13 mouse cellular contexts compared by ENCODE assay signal in genomic region chr12:100294457-100294856, GRCm38 (mm10).
DNase-seq lines count a peak whose midpoint lies in the region; ATAC-seq and TF ChIP-seq lines count a peak whose summit lies in the region.
"Had no signal": no experiment of that assay in that cellular context is flagged by ENCODE, and none has a peak within 500 bp of the region (broad histone marks: within the 10 kb centered on the region; RNA-seq: fewer than 3 reads in every experiment).

No protein-coding gene starts in this region.

- TF ChIP-seq POLR2A in cerebellum, adult 2 months (IDR thresholded peaks at IDR 0.05; ENCODE audit: borderline replicate concordance, insufficient read depth, low read length) = no peak
- TF ChIP-seq POLR2A in testis, adult 2 months (IDR thresholded peaks at IDR 0.05; ENCODE audit: control insufficient read depth, low read depth, low read length) = no peak

- no peak for ATAC-seq in heart, postnatal 0 days (ENCODE audit: insufficient read depth, low read depth)
- no peak for ATAC-seq in kidney, embryonic 14.5 days (ENCODE audit: low FRiP score, low TSS enrichment)

- no peaks in the 10 kb centered on the region for H3K36me3 ChIP-seq in heart, postnatal 0 days (replicated peaks; ENCODE audit: control insufficient read depth, insufficient read depth, low read length)
- H3K36me3 ChIP-seq in testis, adult 2 months (ENCODE audit: control insufficient read depth, insufficient read depth, low read length) = no peaks in the 10 kb centered on the region
- no peaks in the 10 kb centered on the region for H3K36me3 ChIP-seq in kidney, embryonic 14.5 days (ENCODE audit: control insufficient read depth, insufficient read depth, low read length)
- H3K36me3 ChIP-seq: hindbrain, embryonic 12.5 days had no signal

- no peak for TF ChIP-seq EP300 in heart, postnatal 0 days (IDR thresholded peaks at IDR 0.05; ENCODE audit: low read depth)

- intact Hi-C loops in heart, postnatal 14 days (cut with DNase I) = loop anchor here (5.0 kb wide), 1 partner anchor 92 kb away; no protein-coding TSS in a partner anchor

- no peak overlapping the region for H3K27ac ChIP-seq in cerebellum, adult 2 months (ENCODE audit: insufficient read depth, low read length)
- H3K27ac ChIP-seq in heart, postnatal 0 days (ENCODE audit: low read depth) = peak overlapping the region; percentile 65
- no peak overlapping the region for H3K27ac ChIP-seq in testis, adult 2 months (ENCODE audit: control insufficient read depth, insufficient read depth, low read depth, low read length)
- no peak overlapping the region for H3K27ac ChIP-seq in kidney, embryonic 14.5 days (ENCODE audit: low read depth, low read length)
- H3K27ac ChIP-seq: hindbrain, embryonic 12.5 days; limb, embryonic 15.5 days; midbrain, embryonic 10.5 days had no signal

- no peak overlapping the region for H3K9ac ChIP-seq in heart, postnatal 0 days (replicated peaks; ENCODE audit: low read depth, low read length)
- H3K9ac ChIP-seq in kidney, embryonic 14.5 days (ENCODE audit: low read depth, low read length) = no peak overlapping the region
- H3K9ac ChIP-seq: hindbrain, embryonic 12.5 days; limb, embryonic 15.5 days had no signal

- WGBS in cerebellum, adult 2 months = 91% methylated on average over 2 of the region's 2 CpGs
- 82% methylated on average over 2 of the region's 2 CpGs for WGBS in heart, postnatal 0 days
- WGBS in kidney, embryonic 14.5 days = 88% methylated on average over 2 of the region's 2 CpGs

- H3K4me1 ChIP-seq in cerebellum, adult 2 months (ENCODE audit: control insufficient read depth, insufficient read depth, low read length) = peaks cover 31% of the 10 kb centered on the region
- peaks cover 35% of the 10 kb centered on the region for H3K4me1 ChIP-seq in heart, postnatal 0 days (ENCODE audit: control insufficient read depth, insufficient read depth)
- H3K4me1 ChIP-seq in testis, adult 2 months (ENCODE audit: control insufficient read depth, insufficient read depth, low read length) = peaks cover 14% of the 10 kb centered on the region
- H3K4me1 ChIP-seq in kidney, embryonic 14.5 days (ENCODE audit: control insufficient read depth, insufficient read depth, low read length) = peaks cover 17% of the 10 kb centered on the region

- peak; percentile 28; the same call in 1 of the 2 replicates for TF ChIP-seq CTCF in cerebellum, adult 2 months (IDR thresholded peaks at IDR 0.05; ENCODE audit: borderline replicate concordance, insufficient read depth, low read depth, low read length)
- TF ChIP-seq CTCF in heart, postnatal 0 days (IDR thresholded peaks at IDR 0.05; ENCODE audit: low read depth) = no peak
- peak; percentile 49; the same call in 1 of the 2 replicates for TF ChIP-seq CTCF in testis, adult 2 months (IDR thresholded peaks at IDR 0.05; ENCODE audit: control insufficient read depth, insufficient read depth, insufficient replicate concordance, low read depth, low read length)

- no peak overlapping the region for H3K4me3 ChIP-seq in cerebellum, adult 2 months (replicated peaks; ENCODE audit: insufficient read depth, low read depth, low read length)
- no peak overlapping the region for H3K4me3 ChIP-seq in heart, postnatal 0 days (ENCODE audit: low read depth, low read length)
- H3K4me3 ChIP-seq in testis, adult 2 months (ENCODE audit: control insufficient read depth, low read depth, low read length) = no peak overlapping the region
- H3K4me3 ChIP-seq in kidney, embryonic 14.5 days (ENCODE audit: low read length) = no peak overlapping the region
- H3K4me3 ChIP-seq: hindbrain, embryonic 12.5 days; limb, embryonic 15.5 days; midbrain, embryonic 10.5 days; myocyte had no signal

- no peak for DNase-seq in cerebellum, adult 2 months
- no peak for DNase-seq in cerebellum, adult 18-20 months
- DNase-seq in heart, postnatal 0 days (ENCODE audit: low spot score) = no peak
- DNase-seq in heart, postnatal 14 days = no peak
- no peak for DNase-seq in testis, postnatal 14 days (ENCODE audit: low spot score)
- DNase-seq in thymus, postnatal 4 days = no peak
- DNase-seq: cerebellum, adult 9-11 months had no signal

- H3K27me3 ChIP-seq in cerebellum, adult 2 months (ENCODE audit: control insufficient read depth, insufficient read depth, low read length) = no peaks in the 10 kb centered on the region
- no peaks in the 10 kb centered on the region for H3K27me3 ChIP-seq in heart, postnatal 0 days (ENCODE audit: control insufficient read depth, insufficient read depth, low read length)
- no peaks in the 10 kb centered on the region for H3K27me3 ChIP-seq in testis, adult 2 months (ENCODE audit: control insufficient read depth, insufficient read depth, low read length)
- H3K27me3 ChIP-seq in kidney, embryonic 14.5 days (ENCODE audit: control insufficient read depth, insufficient read depth, low read length) = no peaks in the 10 kb centered on the region
- H3K27me3 ChIP-seq: hindbrain, embryonic 12.5 days; limb, embryonic 15.5 days had no signal

- H3K4me2 ChIP-seq in heart, postnatal 0 days (ENCODE audit: low read depth, low read length) = no peak overlapping the region
- H3K4me2 ChIP-seq in kidney, embryonic 14.5 days (replicated peaks; ENCODE audit: low read depth, low read length) = no peak overlapping the region
- H3K4me2 ChIP-seq: hindbrain, embryonic 12.5 days; limb, embryonic 15.5 days had no signal

- H3K9me3 ChIP-seq in heart, postnatal 0 days (replicated peaks; ENCODE audit: control insufficient read depth, low read length) = no peaks in the 10 kb centered on the region
- 0 out of 2 replicates have a peak, but pooled peaks cover 5% of the 10 kb centered on the region for H3K9me3 ChIP-seq in kidney, embryonic 14.5 days (ENCODE audit: control insufficient read depth, low read length)
- H3K9me3 ChIP-seq: limb, embryonic 15.5 days; midbrain, embryonic 10.5 days had no signal
